Mouse (Mus musculus) ZHBTc4 (cell line): Measurements from ENCODE around the gene Hoxd8.
A peak's percentile ranks its signal among the peaks of the same experiment; 100 is the strongest.

ENCODE experiments used
- DNase-seq: peaks from one replicate; pipeline ENCODE4 v3.0.0-alpha.2; 2011; ENCODE audit warnings: low read depth, low spot score

Hoxd8 gene

DNA sequence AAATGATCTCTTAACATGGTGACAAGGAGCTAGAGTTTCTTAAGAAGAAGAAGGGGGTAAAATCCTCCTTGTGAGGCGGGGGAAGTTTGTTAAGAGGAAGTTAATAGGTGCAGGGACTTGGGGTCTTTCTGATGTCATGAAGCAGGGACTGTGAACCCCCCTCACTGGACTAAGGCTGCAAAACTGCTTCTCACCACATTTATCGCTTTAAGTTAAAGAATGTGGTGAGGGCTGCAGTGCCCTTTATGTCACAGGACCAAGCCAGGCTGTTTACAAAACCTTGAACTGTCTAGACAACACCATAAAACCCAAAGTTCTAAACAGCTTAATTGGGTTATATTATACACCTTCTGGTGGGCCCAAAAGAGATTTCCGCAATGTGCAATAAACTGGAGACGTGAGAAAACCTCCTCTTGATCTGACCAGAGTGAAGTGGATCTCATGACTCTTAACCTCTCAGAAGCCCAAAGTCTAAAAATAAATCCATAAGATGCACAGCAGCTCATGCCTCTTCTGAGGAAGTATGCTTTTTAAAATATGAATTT lies 19.3 kb upstream of the Hoxd8 start:
- DNase-seq: no peak

DNA sequence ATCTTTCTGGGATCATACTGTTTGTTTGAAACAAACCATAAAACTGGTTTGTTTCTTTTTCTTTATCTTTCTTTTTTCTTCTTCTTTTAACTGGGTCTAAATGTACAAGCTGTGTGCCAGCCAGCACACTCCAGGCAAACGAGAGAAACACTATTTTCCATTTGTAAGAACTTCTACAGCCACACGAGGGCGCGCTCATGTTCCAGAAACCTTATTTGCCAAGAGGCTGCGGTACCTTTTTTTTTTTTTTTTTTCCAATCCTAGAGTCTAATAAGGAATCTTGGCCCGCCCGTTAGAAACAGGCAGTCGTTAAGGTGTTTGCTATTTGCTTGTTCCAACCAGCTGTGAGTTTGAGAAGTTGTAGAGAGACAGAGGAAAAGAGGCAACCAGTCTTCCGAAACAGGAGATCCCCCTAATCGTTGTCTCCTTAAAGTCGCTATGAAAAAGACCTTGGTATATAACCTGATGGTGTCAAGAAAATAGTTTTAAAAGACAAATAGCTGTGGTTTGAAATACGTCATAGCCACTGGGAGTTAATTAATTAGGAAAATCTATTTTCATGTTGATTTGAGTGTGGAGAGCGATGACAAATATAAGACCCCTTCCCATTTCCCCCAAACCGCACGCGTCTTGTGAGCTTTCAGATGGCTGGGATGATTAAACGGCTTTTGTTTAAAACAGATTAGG lies 18.0 kb upstream of the Hoxd8 start:
- peak; percentile 90 for DNase-seq

DNA sequence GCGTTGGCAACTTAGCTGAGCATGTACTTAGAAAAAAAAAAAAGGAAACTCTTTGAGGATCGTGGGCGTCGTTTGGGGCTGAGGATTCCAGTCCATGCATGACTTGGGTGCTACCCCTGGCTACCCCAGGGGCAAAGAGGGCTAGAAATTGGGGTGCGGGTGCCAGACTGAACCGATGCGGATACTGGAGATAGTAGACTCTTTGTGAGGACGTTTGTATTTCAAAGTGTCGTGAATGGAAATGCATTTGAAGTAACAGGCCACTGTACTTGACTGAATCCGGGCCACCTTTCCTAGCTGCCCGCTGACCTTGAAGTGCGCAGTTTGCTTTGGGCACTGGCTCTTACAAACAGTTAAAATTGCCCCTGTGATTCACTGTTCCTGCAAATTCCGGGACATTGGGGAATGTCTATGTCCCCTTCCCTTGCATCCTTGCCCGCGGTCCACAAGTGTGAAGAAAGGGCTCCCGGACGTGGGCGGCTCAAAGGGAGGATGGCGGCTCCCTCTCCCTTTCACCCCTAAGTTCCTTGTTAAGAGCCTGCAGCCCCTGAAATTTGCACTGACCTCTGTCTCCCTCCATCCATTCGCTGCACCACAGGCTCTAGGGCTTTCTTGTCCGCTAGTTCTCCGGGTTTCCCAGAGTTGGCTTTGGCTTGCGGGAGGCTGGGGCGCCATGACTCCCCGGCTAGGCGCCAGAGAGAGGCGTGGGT lies 17.3 kb upstream of the Hoxd8 start:
- DNase-seq: peak; percentile 35

DNA sequence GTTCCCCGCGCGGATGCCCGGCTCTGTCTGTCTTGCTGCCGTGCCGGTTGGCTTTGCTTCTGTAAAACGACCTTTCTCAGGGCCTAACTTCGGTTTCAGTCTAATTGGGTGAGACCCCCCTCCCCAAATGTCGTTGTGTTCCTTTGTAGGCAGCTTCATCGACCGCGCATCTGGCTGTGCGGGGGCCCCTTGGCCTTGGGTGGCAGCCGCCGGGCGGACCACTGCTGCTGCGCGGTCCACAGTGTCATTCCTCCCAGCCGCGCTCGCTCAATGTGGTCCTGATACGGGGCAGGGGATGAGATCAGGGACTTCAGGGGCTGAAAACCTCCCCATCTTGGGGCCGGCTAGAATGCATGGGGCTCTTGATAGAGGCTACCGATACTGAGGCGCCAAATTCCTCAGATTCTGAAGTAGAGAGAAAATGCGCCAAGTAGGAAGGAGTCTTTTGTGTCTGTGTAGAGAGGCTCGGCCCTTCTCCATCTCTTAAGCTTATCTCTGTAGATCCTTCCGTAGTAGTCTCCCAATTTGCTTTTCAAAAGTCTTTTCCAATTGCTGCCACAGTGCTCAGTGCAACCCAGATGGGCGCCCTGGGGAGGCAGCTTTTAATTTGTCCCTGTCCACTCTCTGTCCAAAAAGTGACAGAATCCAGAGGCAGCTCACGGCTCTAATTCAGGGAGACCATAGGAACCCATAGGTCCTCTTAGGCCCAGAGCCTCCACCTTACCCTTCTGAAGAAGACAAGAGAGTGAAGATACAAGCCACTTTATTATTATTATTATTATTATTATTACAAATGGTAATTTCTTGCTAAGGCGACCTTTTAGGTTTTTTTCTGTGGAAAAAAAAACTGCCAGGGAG lies 16.5 kb upstream of the Hoxd8 start:
- peak; percentile 51 for DNase-seq

DNA sequence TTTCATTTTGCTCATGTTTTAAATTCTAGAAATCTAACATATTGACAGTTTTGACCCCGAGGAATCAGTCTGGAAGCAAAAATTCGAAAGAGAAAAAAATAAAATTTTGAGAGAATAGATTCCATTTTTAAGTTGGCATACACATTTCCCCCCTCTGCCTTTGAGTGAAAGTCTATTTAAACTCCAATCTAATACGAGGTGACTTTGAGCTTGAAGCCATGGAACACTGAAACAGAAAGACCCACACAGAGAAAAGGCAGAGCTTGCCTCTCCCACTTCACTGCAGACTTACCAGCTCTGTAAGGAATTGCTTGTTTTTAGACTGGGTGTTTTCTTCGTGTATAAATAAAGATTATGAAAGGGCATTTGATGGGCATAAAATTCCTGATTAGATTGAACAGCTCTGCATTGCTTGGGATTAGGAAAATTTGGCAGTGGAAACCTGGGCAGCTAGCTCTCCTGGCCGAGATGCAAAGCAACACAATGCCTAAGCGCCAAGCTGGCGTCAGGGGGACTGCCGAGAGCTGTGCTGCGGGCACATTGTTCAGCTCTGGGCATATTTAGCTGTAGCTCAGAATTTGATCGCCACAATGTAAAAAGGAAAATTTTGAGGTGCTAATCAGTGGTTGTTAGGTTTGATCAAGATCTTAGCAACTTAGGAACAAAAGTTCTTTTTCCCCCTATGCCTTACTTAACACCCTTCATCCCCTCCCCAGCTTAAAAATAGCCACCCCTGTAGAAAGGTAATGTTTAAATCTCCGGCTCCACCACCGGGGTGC lies 15.4 kb upstream of the Hoxd8 start:
- no peak for DNase-seq

DNA sequence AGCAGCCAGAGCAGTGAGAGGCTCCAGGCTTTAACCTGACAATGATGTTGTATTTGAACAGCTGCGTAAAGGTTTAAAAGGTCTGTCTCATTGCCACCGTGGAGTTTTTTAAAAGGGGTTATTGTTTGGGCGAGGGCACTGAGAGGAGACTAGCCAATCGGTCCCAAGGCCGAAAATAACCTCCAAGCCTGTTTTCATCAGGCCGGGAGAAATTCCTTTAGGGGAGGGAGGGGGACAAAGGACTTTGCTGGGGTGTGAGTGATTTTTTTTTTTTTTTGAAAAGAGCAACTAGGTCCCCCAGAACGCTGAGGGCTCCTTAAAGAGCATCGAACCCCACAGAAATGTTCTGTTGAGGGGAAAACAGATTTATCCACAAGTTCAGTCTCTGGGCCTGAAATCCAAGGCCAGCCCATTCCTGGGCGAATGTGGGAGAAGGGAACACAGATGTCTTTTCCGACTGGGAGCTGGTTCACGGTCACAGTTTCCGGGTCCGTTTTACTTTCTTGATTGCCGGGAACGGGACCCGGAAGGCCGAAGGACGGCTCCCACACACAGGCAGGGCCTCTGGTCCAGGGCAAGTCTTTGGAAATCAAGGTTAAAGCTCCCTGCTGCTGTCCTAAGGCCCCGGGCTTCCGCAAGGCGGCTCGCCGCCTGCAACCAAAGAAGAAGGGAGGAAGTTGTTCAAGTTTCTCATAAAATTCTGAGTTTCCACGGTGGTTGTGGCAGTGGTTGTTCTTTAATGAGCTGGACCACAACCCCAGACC lies 14.7 kb upstream of the Hoxd8 start:
- peak; percentile 41 for DNase-seq

DNA sequence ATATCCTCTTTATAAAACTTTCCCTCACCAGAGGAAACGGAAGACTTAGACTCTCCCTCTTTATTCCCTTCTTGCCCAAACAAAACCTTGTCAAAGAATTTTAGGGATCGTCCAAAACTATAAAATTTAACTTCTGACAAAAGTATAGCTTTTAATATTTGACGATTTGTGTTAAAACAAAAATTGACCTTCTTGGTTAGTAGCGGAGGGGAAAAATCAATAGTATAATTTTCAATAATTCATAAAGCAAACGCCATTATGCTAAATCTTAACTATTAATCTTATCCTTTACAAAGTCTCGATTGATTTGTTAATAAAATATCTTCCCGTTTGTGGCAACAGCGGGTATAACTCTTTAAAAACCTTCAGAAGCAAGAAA lies 14.1 kb upstream of the Hoxd8 start:
- no peak for DNase-seq

DNA sequence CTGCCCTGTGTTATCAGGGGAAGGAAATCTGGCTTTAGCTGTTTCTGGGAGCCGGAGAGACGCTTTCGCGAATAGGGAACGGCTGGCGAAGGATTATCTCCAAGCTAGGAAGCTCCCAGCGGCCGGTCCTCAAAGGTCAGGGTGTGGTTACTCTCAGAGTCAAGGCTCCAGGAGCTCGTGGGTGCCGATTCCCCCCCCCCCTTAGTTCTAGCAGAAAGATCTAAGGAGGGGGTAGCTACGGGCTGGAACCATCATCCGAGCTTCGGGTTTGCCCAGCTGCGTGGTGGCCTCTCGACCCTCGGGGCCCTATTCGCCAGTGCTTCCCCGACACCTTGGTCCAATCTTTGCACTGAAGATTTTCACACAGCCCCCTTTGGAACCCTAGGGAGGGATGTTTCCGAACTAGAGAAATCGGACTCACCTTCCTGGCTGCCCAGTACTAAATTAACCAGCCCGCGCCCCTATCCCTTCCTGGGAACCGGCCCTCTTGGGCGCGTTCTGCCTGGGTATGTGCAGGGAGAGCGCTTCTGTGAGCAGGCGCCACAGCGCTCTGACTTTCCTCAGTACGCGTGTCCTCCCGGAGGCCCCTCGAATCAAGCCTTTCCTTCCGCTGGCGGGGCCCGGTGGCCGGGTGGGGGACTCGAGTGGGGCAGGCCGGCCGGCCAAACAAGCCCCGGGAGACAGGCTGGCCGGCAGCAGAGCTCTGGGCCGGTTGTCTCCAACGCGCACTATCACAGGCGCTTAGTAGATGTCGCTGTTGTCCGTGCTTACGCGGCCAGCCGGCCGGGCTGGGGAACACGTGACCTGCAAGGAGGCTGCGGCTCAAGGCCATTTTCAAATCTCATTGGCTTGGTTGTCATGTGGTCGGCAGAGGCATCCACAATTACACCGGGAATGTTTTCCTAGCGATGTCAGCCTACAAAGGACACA lies 13.1 kb upstream of the Hoxd8 start, which contains the start of gene Hoxd10:
Hoxd10 (plus strand) TSS at position 903 of the 930 bp plus-strand sequence.
- peak; percentile 94 for DNase-seq

DNA sequence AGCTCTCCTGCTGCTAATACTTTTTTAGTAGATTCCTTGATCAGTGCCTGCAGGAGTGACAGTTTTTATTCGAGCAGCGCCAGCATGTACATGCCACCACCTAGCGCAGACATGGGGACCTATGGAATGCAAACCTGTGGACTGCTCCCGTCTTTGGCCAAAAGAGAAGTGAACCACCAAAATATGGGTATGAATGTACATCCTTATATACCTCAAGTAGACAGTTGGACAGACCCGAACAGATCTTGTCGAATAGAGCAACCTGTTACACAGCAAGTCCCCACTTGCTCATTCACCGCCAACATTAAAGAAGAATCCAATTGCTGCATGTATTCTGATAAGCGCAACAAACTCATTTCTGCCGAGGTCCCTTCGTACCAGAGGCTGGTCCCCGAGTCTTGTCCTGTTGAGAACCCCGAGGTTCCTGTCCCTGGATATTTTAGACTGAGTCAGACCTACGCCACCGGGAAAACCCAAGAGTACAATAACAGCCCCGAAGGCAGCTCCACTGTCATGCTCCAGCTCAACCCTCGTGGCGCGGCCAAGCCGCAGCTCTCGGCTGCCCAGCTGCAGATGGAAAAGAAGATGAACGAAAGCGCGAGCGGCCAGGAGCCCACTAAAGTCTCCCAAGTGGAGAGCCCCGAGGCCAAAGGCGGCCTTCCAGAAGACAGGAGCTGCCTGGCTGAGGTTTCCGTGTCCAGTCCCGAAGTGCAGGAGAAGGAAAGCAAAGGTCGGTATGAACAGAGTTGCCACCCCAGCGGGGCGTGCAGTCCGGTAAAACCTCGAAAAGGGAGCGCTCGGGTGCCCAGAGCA lies 12.2 kb upstream of the Hoxd8 start:
- DNase-seq: peak; percentile 45

DNA sequence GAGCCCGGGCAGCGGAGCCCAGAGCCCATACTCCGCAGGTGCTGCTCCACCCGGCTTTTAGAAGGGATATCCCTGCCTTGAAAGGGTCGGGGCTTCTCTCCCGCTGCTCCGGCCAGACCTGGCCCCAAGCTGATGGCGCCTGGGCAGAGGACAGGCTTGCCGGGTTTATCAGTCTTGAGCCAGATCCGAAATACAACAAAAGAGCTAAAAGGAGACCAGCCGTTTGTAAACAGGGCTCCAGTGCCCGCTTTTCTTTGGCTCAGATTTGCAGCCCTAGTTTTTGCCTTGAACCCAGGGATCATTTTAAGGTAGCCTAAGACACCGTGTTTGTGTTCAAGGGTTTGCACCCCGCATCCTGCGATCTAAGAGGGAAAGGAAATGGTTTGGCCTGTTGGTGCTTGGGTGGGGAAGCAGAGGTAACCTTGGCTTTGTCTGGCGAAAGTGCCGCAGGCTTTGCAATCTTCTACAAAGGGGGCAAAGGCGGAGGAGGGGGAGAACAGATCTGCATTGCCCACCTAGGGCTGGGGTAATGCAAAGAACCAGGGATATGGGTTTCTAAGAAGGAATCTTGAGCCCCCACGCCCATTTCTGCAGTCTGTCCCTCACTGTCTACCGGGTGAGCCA lies 11.5 kb upstream of the Hoxd8 start:
- DNase-seq: peak; percentile 38

DNA sequence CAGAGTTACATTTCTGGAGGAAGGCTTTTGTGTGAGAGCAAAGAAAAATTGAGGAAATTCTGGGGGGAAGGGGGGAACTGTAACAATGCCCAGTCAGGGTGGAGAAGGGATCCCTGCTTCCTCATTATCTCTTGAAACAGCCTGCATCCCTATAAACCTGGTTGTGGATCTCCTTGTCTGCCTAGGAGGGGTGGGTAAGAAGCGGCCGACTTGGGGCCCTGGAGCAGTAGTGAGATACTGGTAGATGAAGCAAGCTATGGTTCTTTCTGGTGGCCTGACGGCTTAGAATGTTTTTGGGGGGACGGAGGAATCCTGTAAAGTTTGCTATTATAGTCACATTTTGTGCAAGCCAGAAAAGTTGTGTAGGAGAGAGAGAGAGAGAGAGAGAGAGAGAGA lies 11.0 kb upstream of the Hoxd8 start:
- no peak for DNase-seq

DNA sequence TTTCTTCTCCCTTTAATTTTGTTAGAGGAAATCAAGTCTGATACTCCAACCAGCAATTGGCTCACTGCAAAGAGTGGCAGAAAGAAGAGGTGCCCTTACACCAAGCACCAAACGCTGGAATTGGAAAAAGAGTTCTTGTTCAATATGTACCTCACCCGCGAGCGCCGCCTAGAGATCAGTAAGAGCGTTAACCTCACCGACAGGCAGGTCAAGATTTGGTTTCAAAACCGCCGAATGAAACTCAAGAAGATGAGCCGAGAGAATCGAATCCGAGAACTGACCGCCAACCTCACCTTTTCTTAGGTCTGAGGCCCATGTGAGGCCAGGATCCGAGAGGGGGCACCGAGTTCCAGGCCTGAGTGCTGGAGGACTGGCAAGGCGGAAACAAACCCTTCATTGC lies 10.3 kb upstream of the Hoxd8 start:
- peak; percentile 86 for DNase-seq

DNA sequence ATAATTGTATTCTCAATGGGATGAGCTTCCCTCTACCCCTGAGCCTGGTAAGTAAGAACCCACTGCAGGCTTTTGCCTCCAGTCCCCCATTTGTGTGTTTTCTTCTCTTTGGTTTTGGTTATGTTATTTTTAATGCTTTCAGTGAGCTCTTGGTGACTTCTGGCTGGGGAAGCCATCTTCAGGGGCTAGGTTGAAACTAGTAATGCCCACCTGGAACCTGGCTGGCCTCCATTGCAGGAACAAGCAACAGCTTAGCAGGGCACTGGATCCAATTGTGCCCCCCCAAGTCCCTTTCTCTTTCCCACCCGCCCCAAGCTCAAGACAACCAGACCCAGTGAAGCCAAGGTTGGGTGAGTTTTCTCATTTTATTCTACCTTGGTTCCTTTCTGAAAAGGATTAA lies 9.0 kb upstream of the Hoxd8 start:
- DNase-seq: no peak

DNA sequence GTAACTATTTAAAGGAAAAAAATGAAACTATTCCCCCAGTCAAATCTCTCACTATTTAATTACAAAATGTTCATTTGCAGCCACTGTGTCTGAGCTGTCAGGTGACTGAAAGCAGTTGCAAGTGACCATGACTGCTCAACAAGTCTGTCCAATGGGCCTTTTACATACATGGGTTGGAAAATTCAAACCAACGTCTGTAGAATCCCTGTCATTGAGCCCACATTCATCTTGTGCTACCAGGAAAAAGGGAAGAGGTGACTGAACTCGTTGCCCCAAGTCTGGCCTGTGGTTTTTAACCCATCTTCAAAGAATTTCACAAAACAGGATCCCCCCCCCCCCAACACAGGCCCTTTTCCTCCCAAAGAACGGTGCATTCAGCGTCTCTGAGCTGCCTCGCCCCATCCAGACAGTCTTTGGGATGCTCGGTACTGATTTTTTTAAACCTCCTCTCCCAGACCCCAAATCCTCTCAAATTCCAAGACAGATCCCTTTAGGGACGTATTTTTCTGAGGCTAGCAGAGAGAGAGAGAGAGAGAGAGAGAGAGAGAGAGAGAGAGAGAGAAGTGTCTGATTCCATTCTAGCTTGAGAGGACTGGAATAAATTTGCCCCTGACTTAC lies 8.5 kb upstream of the Hoxd8 start:
- no peak for DNase-seq

DNA sequence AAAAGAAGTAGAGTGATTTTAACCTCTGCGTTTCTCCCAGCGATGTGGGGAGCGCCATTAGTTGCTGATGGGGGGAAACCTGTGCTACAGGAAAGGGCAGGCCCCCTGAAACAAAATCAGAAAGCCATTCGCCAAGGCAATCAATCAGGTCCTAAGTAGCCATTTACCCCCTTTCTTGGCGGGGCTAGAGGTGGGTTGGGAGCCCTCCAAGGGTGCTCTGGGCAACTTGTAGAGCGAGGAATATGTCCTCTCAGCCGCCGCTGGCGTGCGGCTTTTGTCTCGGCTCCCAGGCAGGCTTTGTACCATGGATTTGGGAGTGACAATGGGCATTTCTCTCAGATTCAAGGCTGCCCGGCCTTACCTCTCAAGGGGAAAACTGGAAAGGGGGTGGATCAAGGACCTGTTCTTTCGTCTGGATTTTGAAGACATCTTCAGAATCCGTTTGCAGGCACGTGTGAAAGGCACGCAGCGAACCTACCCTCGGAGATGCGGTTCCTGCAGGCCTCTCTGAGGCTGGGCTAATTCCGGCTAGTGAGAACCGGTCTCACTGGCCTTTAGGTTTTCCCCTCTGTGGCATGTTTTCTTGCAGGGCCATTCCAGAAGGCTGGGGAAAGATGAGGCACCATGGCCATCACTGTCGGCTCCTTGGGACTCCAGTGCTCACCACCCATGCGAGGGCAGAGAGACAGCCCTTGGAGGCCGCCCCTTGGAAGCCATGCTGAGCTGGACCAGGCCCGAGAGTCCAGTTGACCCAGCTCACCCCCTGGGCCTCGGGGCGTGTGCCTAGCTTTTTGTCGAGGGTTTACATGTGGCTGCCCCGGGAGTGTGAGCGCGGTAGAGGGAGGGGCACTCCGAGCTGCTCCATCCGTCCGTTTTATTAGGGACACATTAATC lies 7.7 kb upstream of the Hoxd8 start:
- peak; percentile 51 for DNase-seq

DNA sequence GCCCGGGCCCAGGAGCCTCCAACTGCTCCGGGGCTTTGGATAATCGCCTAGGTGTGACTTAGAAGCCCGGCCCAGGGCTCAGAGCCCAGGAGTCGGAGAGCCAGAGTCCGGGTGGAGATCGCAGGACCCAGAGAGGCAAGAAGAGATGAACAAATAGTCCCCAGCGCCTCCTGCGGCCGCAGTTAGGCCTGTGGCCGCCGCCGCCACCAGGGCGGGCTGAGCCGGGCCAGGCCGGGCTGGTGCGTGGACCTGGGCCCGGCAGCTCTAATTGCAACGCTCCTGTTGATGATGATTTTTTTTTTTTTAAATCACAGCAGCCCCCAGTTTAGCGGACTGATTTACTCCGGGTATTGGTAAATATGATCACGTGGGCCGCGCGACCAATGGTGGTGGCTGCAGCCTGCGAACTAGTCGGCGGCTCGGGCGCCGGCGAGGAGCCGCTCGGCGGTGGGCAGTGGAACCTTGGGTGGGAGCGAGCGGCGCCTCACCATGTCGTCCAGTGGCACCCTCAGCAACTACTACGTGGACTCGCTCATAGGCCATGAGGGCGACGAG lies 6.8 kb upstream of the Hoxd8 start, which contains the start of gene Hoxd9:
Hoxd9 (plus strand) TSS at position 161 of the 555 bp plus-strand sequence.
- peak; percentile 80 for DNase-seq
